Mouse (Mus musculus) neural tube, embryonic 13.5 days (tissue): Measurements from ENCODE around the gene Hspa2. TPM values are rescaled to one million over a fixed set of nuclear protein-coding genes. Genes with fewer than 3 reads are reported as not detected.

Experiments
- ATAC-seq: fragments of 200-750 bp; cut with Nextera tagmentation; 2 replicates; pipeline ENCODE4 v1.8.0; 2017; ENCODE audit warnings: low read depth, mild to moderate bottlenecking, moderate TSS enrichment, moderate library complexity
- H3K27ac ChIP-seq: fragments of 300-500 bp; sonication (generic); replicated peaks from 2 replicates; pipeline ENCODE4 v1.5.1; 2015; ENCODE audit warnings: moderate library complexity, mild to moderate bottlenecking, inconsistent platforms
- H3K27me3 ChIP-seq: fragments of 300-500 bp; sonication (generic); 2 replicates; pipeline ENCODE4 v1.6.1; 2015; ENCODE audit warnings: mild to moderate bottlenecking, inconsistent platforms
- H3K36me3 ChIP-seq: fragments of 300-500 bp; sonication (generic); 2 replicates; pipeline ENCODE4 v1.6.1; 2015; ENCODE audit warnings: mild to moderate bottlenecking, inconsistent platforms
- H3K4me1 ChIP-seq: fragments of 300-500 bp; sonication (generic); replicated peaks from 2 replicates; pipeline ENCODE4 v1.6.1; 2015; ENCODE audit warnings: inconsistent platforms
- H3K4me2 ChIP-seq: fragments of 300-500 bp; sonication (generic); 2 replicates; pipeline ENCODE4 v1.6.1; 2015; ENCODE audit warnings: inconsistent platforms, mild to moderate bottlenecking, moderate library complexity
- H3K4me3 ChIP-seq: fragments of 300-500 bp; sonication (generic); 2 replicates; pipeline ENCODE4 v1.5.1; 2015; ENCODE audit warnings: mild to moderate bottlenecking, inconsistent platforms
- H3K9ac ChIP-seq: fragments of 300-500 bp; sonication (generic); 2 replicates; pipeline ENCODE4 v1.6.1; 2015; ENCODE audit warnings: moderate library complexity, mild to moderate bottlenecking, inconsistent platforms
- H3K9me3 ChIP-seq: fragments of 300-500 bp; sonication (generic); 2 replicates; pipeline ENCODE4 v1.6.1; 2016; ENCODE audit warnings: inconsistent platforms
- WGBS: fragments of 180-500 bp; shearing (Covaris S2); methylation state at CpG from one replicate; pipeline ENCODE4 v1.1.7; 2015; 5-methylcytosine and 5-hydroxymethylcytosine counted together
- polyA plus RNA-seq: library from polyadenylated mRNA; unstranded; fragments of >200 nt; fragmentation: Nextera tagmentation; extraction: Ambion mirVana; gene quantifications from 2 replicates; pipeline ENCODE4 v1.2.1, GENCODE M21; 2015

Gene Hspa2
- polyA plus RNA-seq, 1 experiment from 2014 or later: 4.6 TPM

GRCm38 (mm10) chr12:76388794-76389193 is 15.2 kb upstream of the Hspa2 start:
- no peak for ATAC-seq
- Histone ChIP-seq H3K4me2 (no peak overlapping the region), H3K27me3 (no peaks in the 10 kb centered on the region), H3K36me3 (peaks cover 22% of the 10 kb centered on the region), H3K4me3 (no peak overlapping the region), H3K9ac (no peak overlapping the region), H3K27ac (no peak overlapping the region), H3K4me1 (no peaks in the 10 kb centered on the region), H3K9me3 (no peaks in the 10 kb centered on the region)
- WGBS: 63% methylated on average over 11 of the region's 11 CpGs

DNA sequence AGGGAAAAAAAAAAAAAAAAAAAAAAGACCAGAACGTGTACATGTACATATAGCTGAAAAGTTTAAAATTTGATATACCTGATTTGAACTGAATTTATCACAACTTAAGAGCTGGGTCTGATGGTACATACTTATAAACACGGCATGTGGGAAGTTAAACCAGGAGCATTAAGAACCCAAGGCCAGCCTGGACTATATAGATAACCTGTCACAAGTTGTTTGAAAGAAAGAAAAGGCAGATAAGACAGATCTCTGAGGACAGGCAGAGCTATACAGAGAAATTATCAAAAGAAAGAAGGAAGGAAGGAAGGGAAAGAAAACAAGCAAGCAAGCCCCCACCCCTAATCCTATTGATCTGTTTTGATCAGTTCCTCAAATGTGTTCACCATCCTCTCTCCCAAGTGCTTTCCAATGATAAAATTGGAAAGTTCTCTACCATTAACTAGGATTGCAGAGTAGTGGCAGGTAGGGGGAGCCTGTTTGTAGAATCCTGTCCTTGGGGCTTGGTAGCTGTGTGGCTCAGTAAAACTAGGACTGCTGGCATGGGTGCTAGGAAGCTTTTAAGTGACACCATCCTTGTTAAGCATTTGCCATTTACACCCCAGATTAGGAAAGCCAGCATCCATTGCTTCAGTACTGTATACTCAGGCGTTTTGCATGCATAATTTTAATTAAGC is 12.2 kb upstream of the Hspa2 start:
- Histone ChIP-seq H3K9ac (no peak overlapping the region), H3K4me2 (no peak overlapping the region), H3K27ac (no peak overlapping the region), H3K4me1 (no peaks in the 10 kb centered on the region), H3K9me3 (no peaks in the 10 kb centered on the region), H3K27me3 (no peaks in the 10 kb centered on the region), H3K36me3 (peaks cover 5% of the 10 kb centered on the region), H3K4me3 (no peak overlapping the region)
- WGBS: 73% methylated on average over 3 of the region's 3 CpGs
- ATAC-seq: no peak

GRCm38 (mm10) chr12:76392979-76393378 is 11.0 kb upstream of the Hspa2 start:
- Histone ChIP-seq H3K4me1 (no peaks in the 10 kb centered on the region), H3K27ac (no peak overlapping the region), H3K27me3 (no peaks in the 10 kb centered on the region), H3K4me3 (no peak overlapping the region), H3K9me3 (no peaks in the 10 kb centered on the region), H3K36me3 (no peaks in the 10 kb centered on the region), H3K4me2 (no peak overlapping the region), H3K9ac (no peak overlapping the region)
- WGBS: 84% methylated on average over 5 of the region's 5 CpGs
- ATAC-seq: no peak

DNA sequence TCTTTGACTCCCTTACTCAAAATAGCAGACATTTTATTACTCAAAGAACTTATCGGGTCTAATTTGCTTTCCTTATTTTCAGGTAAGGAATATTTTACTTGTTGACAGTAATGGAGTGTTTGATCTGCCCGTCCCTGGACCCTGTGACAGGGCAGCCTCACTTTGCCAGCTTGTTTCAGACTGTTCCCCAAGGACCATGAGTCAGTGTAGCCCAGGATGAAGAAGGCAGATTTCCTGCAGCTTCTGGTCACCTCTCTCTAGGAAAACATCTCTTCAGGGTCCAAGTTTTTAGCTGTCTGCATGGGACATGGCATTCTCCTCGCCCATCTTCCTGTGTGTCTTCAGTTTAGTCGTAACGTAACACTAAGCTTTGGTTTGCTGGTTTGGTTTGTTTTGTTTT is 6.7 kb upstream of the Hspa2 start:
- H3K4me1 ChIP-seq: no peaks in the 10 kb centered on the region
- H3K4me2 ChIP-seq: no peak overlapping the region
- no peak overlapping the region for H3K4me3 ChIP-seq
- no peak for ATAC-seq
- WGBS: 84% methylated on average over 5 of the region's 5 CpGs
- no peak overlapping the region for H3K9ac ChIP-seq
- no peak overlapping the region for H3K27ac ChIP-seq
- no peaks in the 10 kb centered on the region for H3K9me3 ChIP-seq
- no peaks in the 10 kb centered on the region for H3K36me3 ChIP-seq
- H3K27me3 ChIP-seq: peaks cover 9% of the 10 kb centered on the region

DNA sequence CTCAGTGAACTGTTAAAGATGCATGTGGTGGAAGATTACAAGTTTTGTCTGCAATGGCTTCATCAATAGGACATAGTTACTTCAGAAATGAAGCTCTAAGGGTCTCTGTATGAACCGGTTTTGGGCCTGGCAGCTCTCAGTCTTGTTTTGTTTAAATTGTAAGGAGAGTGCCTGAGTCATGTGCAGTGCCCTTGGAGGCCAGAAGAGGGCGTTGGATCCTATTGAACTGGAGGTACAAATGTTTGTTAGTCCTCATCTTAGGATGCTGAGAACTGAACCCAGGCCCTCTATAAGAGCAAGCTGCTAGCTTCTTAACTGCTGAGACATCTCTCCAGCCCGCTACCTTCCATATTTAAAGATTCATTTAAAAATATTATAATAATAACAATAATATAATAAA is 2.3 kb upstream of the Hspa2 start:
- H3K27ac ChIP-seq: no peak overlapping the region
- peaks cover 42% of the 10 kb centered on the region for H3K27me3 ChIP-seq
- no peak overlapping the region for H3K4me3 ChIP-seq
- H3K4me1 ChIP-seq: peaks cover 27% of the 10 kb centered on the region
- WGBS: 58% methylated on average over 3 of the region's 3 CpGs
- no peak overlapping the region for H3K9ac ChIP-seq
- H3K36me3 ChIP-seq: no peaks in the 10 kb centered on the region
- no peaks in the 10 kb centered on the region for H3K9me3 ChIP-seq
- H3K4me2 ChIP-seq: no peak overlapping the region
- no peak for ATAC-seq

GRCm38 (mm10) chr12:76402991-76403885 is 738 bp upstream of the Hspa2 start:
- peak overlapping the region; percentile 71 for H3K9ac ChIP-seq
- peak overlapping the region; percentile 57 for H3K4me3 ChIP-seq
- H3K4me2 ChIP-seq: peak overlapping the region; percentile 77
- peak; percentile 94 for ATAC-seq
- H3K27me3 ChIP-seq: peaks cover 56% of the 10 kb centered on the region
- H3K4me1 ChIP-seq: peaks cover 27% of the 10 kb centered on the region
- H3K36me3 ChIP-seq: no peaks in the 10 kb centered on the region
- no peaks in the 10 kb centered on the region for H3K9me3 ChIP-seq
- under 1% methylated on average over 54 of the region's 54 CpGs for WGBS
- H3K27ac ChIP-seq: peak overlapping the region; percentile 87

DNA sequence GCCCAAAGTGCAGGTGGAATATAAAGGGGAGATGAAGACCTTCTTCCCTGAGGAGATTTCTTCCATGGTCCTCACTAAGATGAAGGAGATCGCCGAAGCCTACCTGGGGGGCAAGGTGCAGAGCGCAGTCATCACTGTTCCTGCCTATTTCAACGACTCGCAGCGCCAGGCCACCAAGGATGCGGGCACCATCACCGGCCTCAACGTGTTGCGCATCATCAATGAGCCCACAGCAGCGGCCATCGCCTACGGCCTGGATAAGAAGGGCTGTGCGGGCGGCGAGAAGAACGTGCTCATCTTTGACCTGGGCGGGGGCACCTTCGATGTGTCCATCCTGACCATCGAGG is 833 bp downstream of the Hspa2 start:
- Histone ChIP-seq H3K9me3 (no peaks in the 10 kb centered on the region), H3K9ac (0 out of 2 replicates have a peak overlapping the region, but pooled peaks have one; percentile 45), H3K4me3 (peak overlapping the region; percentile 57), H3K36me3 (no peaks in the 10 kb centered on the region), H3K27me3 (peaks cover 62% of the 10 kb centered on the region), H3K27ac (no peak overlapping the region), H3K4me1 (peaks cover 27% of the 10 kb centered on the region), H3K4me2 (peak overlapping the region; percentile 77)
- ATAC-seq: 0 out of 2 replicates have a peak, but pooled peaks have one; percentile 0
- WGBS: 8% methylated on average over 20 of the region's 20 CpGs

GRCm38 (mm10) chr12:76405183-76405970 is 1.4 kb downstream of the Hspa2 start:
- Histone ChIP-seq H3K36me3 (no peaks in the 10 kb centered on the region), H3K4me3 (peak overlapping the region; percentile 57), H3K27ac (no peak overlapping the region), H3K9me3 (no peaks in the 10 kb centered on the region), H3K27me3 (peaks cover 62% of the 10 kb centered on the region), H3K4me2 (peak overlapping the region; percentile 77), H3K4me1 (peaks cover 27% of the 10 kb centered on the region), H3K9ac (no peak overlapping the region)
- no peak for ATAC-seq
- WGBS: 4% methylated on average over 64 of the region's 64 CpGs

- WGBS: 4% methylated on average over 23 of the region's 23 CpGs
- Histone ChIP-seq H3K9ac (no peak overlapping the region), H3K4me2 (peak overlapping the region; percentile 77), H3K9me3 (no peaks in the 10 kb centered on the region), H3K4me1 (peaks cover 27% of the 10 kb centered on the region), H3K36me3 (no peaks in the 10 kb centered on the region), H3K27ac (no peak overlapping the region), H3K4me3 (peak overlapping the region; percentile 57), H3K27me3 (peaks cover 62% of the 10 kb centered on the region)
- ATAC-seq: no peak
Measured at GRCm38 (mm10) chr12:76405971-76406370, 2.0 kb downstream of the Hspa2 start.

GRCm38 (mm10) chr12:76407184-76407583 is 3.2 kb downstream of the Hspa2 start:
- H3K36me3 ChIP-seq: no peaks in the 10 kb centered on the region
- peaks cover 27% of the 10 kb centered on the region for H3K4me1 ChIP-seq
- no peak overlapping the region for H3K9ac ChIP-seq
- H3K27me3 ChIP-seq: peaks cover 54% of the 10 kb centered on the region
- no peaks in the 10 kb centered on the region for H3K9me3 ChIP-seq
- no peak overlapping the region for H3K4me2 ChIP-seq
- ATAC-seq: no peak
- H3K27ac ChIP-seq: no peak overlapping the region
- H3K4me3 ChIP-seq: no peak overlapping the region
- WGBS: 30% methylated on average over 1 of the region's 1 CpGs

GRCm38 (mm10) chr12:76409166-76409565 is 5.2 kb downstream of the Hspa2 start:
- no peak overlapping the region for H3K9ac ChIP-seq
- H3K9me3 ChIP-seq: no peaks in the 10 kb centered on the region
- H3K4me2 ChIP-seq: no peak overlapping the region
- no peak overlapping the region for H3K27ac ChIP-seq
- 72% methylated on average over 4 of the region's 4 CpGs for WGBS
- no peak overlapping the region for H3K4me3 ChIP-seq
- peaks cover 21% of the 10 kb centered on the region for H3K4me1 ChIP-seq
- peaks cover 44% of the 10 kb centered on the region for H3K27me3 ChIP-seq
- no peak for ATAC-seq
- H3K36me3 ChIP-seq: no peaks in the 10 kb centered on the region
